Mouse (Mus musculus): Measurements from ENCODE around the gene Eme1.

GRCm38 (mm10) chr11:94681640-94682039 lies 27.9 kb upstream of the Eme1 start:
- TF ChIP-seq CTCF (IDR thresholded peaks at IDR 0.05; ENCODE audit: control insufficient read depth, insufficient read depth, insufficient read length): no peak
- no peak for TF ChIP-seq MAX (IDR thresholded peaks at IDR 0.05)
- TF ChIP-seq MYOD1 (IDR thresholded peaks at IDR 0.05; ENCODE audit: control insufficient read depth, insufficient read length, low read depth): no peak
- no peak for TF ChIP-seq USF1 (IDR thresholded peaks at IDR 0.05; ENCODE audit: low read depth)
- TF ChIP-seq MYOG (IDR thresholded peaks at IDR 0.05; ENCODE audit: control insufficient read depth, extremely low read depth, insufficient read length): no peak

Data from C2C12 (cell line).